Mouse (Mus musculus) embryo, embryonic 11.5 days (tissue): Measurements from ENCODE around the gene Nrxn2.

Experiments used
- DNase-seq: peaks from one replicate; pipeline ENCODE4 v3.0.0-alpha.2; 2012; ENCODE audit warnings: low read depth, low spot score

The Nrxn2 gene

GRCm38 (mm10) chr19:6418233-6418879, at the start of gene Nrxn2:
TSS of gene Nrxn2 (plus strand) at chr19:6418731.
- DNase-seq, result peak; percentile 69

- no peak for DNase-seq
Measured at GRCm38 (mm10) chr19:6370175-6370574, 48.4 kb upstream of the Nrxn2 start.

GRCm38 (mm10) chr19:6372433-6372832, 46.1 kb upstream of the Nrxn2 start:
- no peak for DNase-seq

- DNase-seq, result peak; percentile 48
Measured at GRCm38 (mm10) chr19:6373539-6374400, 44.8 kb upstream of the Nrxn2 start.

GRCm38 (mm10) chr19:6374571-6374970, 44.0 kb upstream of the Nrxn2 start:
- no peak for DNase-seq

- DNase-seq, result no peak
Measured at GRCm38 (mm10) chr19:6375423-6376254, 42.9 kb upstream of the Nrxn2 start.

- no peak for DNase-seq
Measured at GRCm38 (mm10) chr19:6376255-6376564, 42.3 kb upstream of the Nrxn2 start.

- DNase-seq, result no peak
Measured at GRCm38 (mm10) chr19:6376643-6377042, 41.9 kb upstream of the Nrxn2 start.

- no peak for DNase-seq
Measured at GRCm38 (mm10) chr19:6377327-6378040, 41.0 kb upstream of the Nrxn2 start.

- no peak for DNase-seq
Measured at GRCm38 (mm10) chr19:6380411-6381166, 37.9 kb upstream of the Nrxn2 start.

GRCm38 (mm10) chr19:6381238-6381637, 37.3 kb upstream of the Nrxn2 start:
- no peak for DNase-seq

GRCm38 (mm10) chr19:6382323-6382924, 36.1 kb upstream of the Nrxn2 start:
- DNase-seq, result no peak

GRCm38 (mm10) chr19:6383470-6383869, 35.1 kb upstream of the Nrxn2 start:
- DNase-seq, result no peak

GRCm38 (mm10) chr19:6384128-6384527, 34.4 kb upstream of the Nrxn2 start, which contains the start of gene Pygm:
TSS of gene Pygm (plus strand) at chr19:6384399.
- DNase-seq, result no peak

GRCm38 (mm10) chr19:6384954-6385353, 33.6 kb upstream of the Nrxn2 start:
- DNase-seq, result no peak

GRCm38 (mm10) chr19:6385419-6385818, 33.1 kb upstream of the Nrxn2 start:
- DNase-seq, result no peak

GRCm38 (mm10) chr19:6385821-6386220, 32.7 kb upstream of the Nrxn2 start:
- DNase-seq, result no peak

- DNase-seq, result no peak
Measured at GRCm38 (mm10) chr19:6386234-6386633, 32.3 kb upstream of the Nrxn2 start.

- no peak for DNase-seq
Measured at GRCm38 (mm10) chr19:6388006-6388405, 30.5 kb upstream of the Nrxn2 start.

- no peak for DNase-seq
Measured at GRCm38 (mm10) chr19:6389803-6390202, 28.7 kb upstream of the Nrxn2 start.
